Mouse (Mus musculus) CH12.LX (cell line): ENCODE measurements at regions not wholly inside any gene's neighbourhood (a gene's known extent, or its start where the extent isn't known, plus 50 kb on each side); places are given as distances from the start of the nearest gene placed in this dataset.

Experiments
- DNase-seq: peaks from one replicate; pipeline ENCODE4 v3.0.0-alpha.2; 2013; ENCODE audit errors: extremely low read depth
- H3K27ac ChIP-seq: 2 replicates; pipeline ENCODE4 v1.5.1; 2012; ENCODE audit warnings: low read depth, mild to moderate bottlenecking, control low read depth, moderate library complexity; ENCODE audit not compliant: insufficient read depth
- H3K27me3 ChIP-seq: replicated peaks from 2 replicates; pipeline ENCODE3; 2012; ENCODE audit warnings: inconsistent platforms
- H3K36me3 ChIP-seq, 2 experiments: replicated peaks in 1 of 2; 2 replicates each; pipeline versions ENCODE3 to v1.6.1; 2012; ENCODE audit warnings: inconsistent platforms in 1 of 2, low read length in 1 of 2, mild to moderate bottlenecking in 1 of 2, mixed read lengths in 1 of 2, moderate library complexity in 1 of 2; ENCODE audit not compliant: control insufficient read depth in 1 of 2, insufficient read depth in 1 of 2
- H3K4me1 ChIP-seq, 2 experiments: 2 replicates each; pipeline ENCODE4 v1.6.1; 2012; ENCODE audit warnings: inconsistent platforms in 1 of 2, moderate library complexity in 1 of 2; ENCODE audit not compliant: insufficient read depth in 2 of 2, control insufficient read depth in 1 of 2
- H3K4me2 ChIP-seq: 2 replicates; pipeline ENCODE4 v1.6.1; 2012; ENCODE audit warnings: low read depth, mild to moderate bottlenecking, control low read depth; ENCODE audit not compliant: poor library complexity, insufficient read depth, severe bottlenecking
- H3K4me3 ChIP-seq, 3 experiments: fragments of 150-350 bp in 1 of 3; sonication (generic) in 1 of 3; replicated peaks in 1 of 3; 2 replicates each; pipeline versions ENCODE3 to v1.5.1; 2011 to 2012; ENCODE audit warnings: low read depth in 2 of 3, low read length in 2 of 3, mild to moderate bottlenecking in 2 of 3, moderate library complexity in 2 of 3, control low read depth in 1 of 3, improper control_type of control experiment in 1 of 3, inconsistent platforms in 1 of 3, mixed read lengths in 1 of 3; ENCODE audit not compliant: poor library complexity in 1 of 3
- H3K79me2 ChIP-seq: replicated peaks from 2 replicates; pipeline ENCODE4 v1.6.1; 2012; ENCODE audit warnings: mild to moderate bottlenecking, moderate library complexity; ENCODE audit not compliant: control insufficient read depth, poor library complexity, insufficient read depth, severe bottlenecking; ENCODE audit errors: extremely low read depth
- H3K9ac ChIP-seq: 2 replicates; pipeline ENCODE4 v1.6.1; 2012; ENCODE audit warnings: low read depth, mild to moderate bottlenecking, control low read depth, moderate library complexity; ENCODE audit not compliant: insufficient read depth
- H3K9me3 ChIP-seq: replicated peaks from 2 replicates; pipeline ENCODE3; 2012; ENCODE audit warnings: low read length, inconsistent platforms, mixed read lengths
- CHD1 ChIP-seq: IDR thresholded peaks from 2 replicates; pipeline ENCODE4 v1.6.1; 2012; ENCODE audit warnings: low read depth, low read length, improper control_type of control experiment, inconsistent platforms
- CHD2 ChIP-seq: IDR thresholded peaks from 2 replicates; pipeline ENCODE4 v1.6.1; 2011; ENCODE audit warnings: low read length, improper control_type of control experiment
- CTCF ChIP-seq, 2 experiments: IDR thresholded peaks in 1 of 2; conservative IDR thresholded peaks in 1 of 2; 2 replicates each; pipeline ENCODE4 v1.5.1; 2011 to 2012; ENCODE audit warnings: low read depth in 2 of 2, low read length in 2 of 2, improper control_type of control experiment in 1 of 2, inconsistent platforms in 1 of 2, mild to moderate bottlenecking in 1 of 2, moderate library complexity in 1 of 2
- ELF1 ChIP-seq: IDR thresholded peaks from 2 replicates; pipeline ENCODE4 v1.6.1; 2014; ENCODE audit warnings: low read depth, mild to moderate bottlenecking, inconsistent platforms, low read length, improper control_type of control experiment
- EP300 ChIP-seq: IDR thresholded peaks from 2 replicates; pipeline ENCODE4 v1.6.1; 2011; ENCODE audit warnings: low read length, improper control_type of control experiment
- GABPA ChIP-seq: IDR thresholded peaks from 2 replicates; pipeline ENCODE4 v1.6.1; 2012; ENCODE audit warnings: low read depth, low read length, improper control_type of control experiment, inconsistent platforms; ENCODE audit not compliant: insufficient replicate concordance
- IRF4 ChIP-seq: IDR thresholded peaks from 2 replicates; pipeline ENCODE4 v1.6.1; 2014; ENCODE audit warnings: low read depth, mild to moderate bottlenecking, inconsistent platforms, low read length, improper control_type of control experiment
- JUN ChIP-seq: IDR thresholded peaks from 2 replicates; pipeline ENCODE4 v1.6.1; 2011; ENCODE audit warnings: low read depth, mild to moderate bottlenecking, low read length, improper control_type of control experiment, moderate library complexity; ENCODE audit not compliant: insufficient read depth
- MAFK ChIP-seq: IDR thresholded peaks from 2 replicates; pipeline ENCODE4 v1.6.1; 2011; ENCODE audit warnings: low read length, improper control_type of control experiment; ENCODE audit not compliant: insufficient replicate concordance
- MYC ChIP-seq: IDR thresholded peaks from 2 replicates; pipeline ENCODE4 v1.6.1; 2011; ENCODE audit warnings: low read depth, mild to moderate bottlenecking, improper control_type of control experiment, low read length
- NRF1 ChIP-seq: IDR thresholded peaks from 2 replicates; pipeline ENCODE4 v1.6.1; 2014; ENCODE audit warnings: low read depth, mild to moderate bottlenecking, inconsistent platforms, low read length, improper control_type of control experiment, moderate library complexity
- POLR2A ChIP-seq: IDR thresholded peaks from 2 replicates; pipeline ENCODE4 v1.6.1; 2011; ENCODE audit warnings: low read depth, mild to moderate bottlenecking, improper control_type of control experiment, low read length
- POLR2AphosphoS2 ChIP-seq: IDR thresholded peaks from 2 replicates; pipeline ENCODE4 v1.6.1; 2011; ENCODE audit warnings: low read depth, low read length, improper control_type of control experiment
- RAD21 ChIP-seq: IDR thresholded peaks from 2 replicates; pipeline ENCODE4 v1.6.1; 2011; ENCODE audit warnings: low read depth, mild to moderate bottlenecking, low read length, improper control_type of control experiment, moderate library complexity
- SMC3 ChIP-seq: IDR thresholded peaks from 2 replicates; pipeline ENCODE4 v1.6.1; 2011; ENCODE audit warnings: low read depth, low read length, improper control_type of control experiment
- TBP ChIP-seq: conservative IDR thresholded peaks from 2 replicates; pipeline ENCODE4 v1.6.1; 2011; ENCODE audit warnings: low read depth, low read length, improper control_type of control experiment
- USF1 ChIP-seq: IDR thresholded peaks from 2 replicates; pipeline ENCODE4 v1.6.1; 2014; ENCODE audit warnings: low read depth, mild to moderate bottlenecking, inconsistent platforms, low read length, improper control_type of control experiment
- ZC3H11A ChIP-seq: IDR thresholded peaks from 2 replicates; pipeline ENCODE4 v1.6.1; 2012; ENCODE audit warnings: low read depth, mild to moderate bottlenecking, inconsistent platforms, low read length, improper control_type of control experiment
- ZMIZ1 ChIP-seq: IDR thresholded peaks from 2 replicates; pipeline ENCODE4 v1.6.1; 2012; ENCODE audit warnings: low read depth, mild to moderate bottlenecking, inconsistent platforms, low read length, improper control_type of control experiment
- ZNF384 ChIP-seq: IDR thresholded peaks from 2 replicates; pipeline ENCODE4 v1.6.1; 2012; ENCODE audit warnings: low read depth, low read length, improper control_type of control experiment, inconsistent platforms
- dilution Hi-C: fragments of 300-500 bp; cut with MboI; formaldehyde crosslinking; loops from 2 replicates; pipeline ENCODE4 v1.14.3; 2020; ENCODE audit warnings: low sequenced_read_pairs; ENCODE audit not compliant: extremely low pct_unique_long_range_greater_than_20kb, extremely low pct_ligation_motif_present
- in situ Hi-C: fragments of 300-500 bp; cut with MboI; formaldehyde crosslinking; loops from 3 replicates; pipeline ENCODE4 v1.14.3; 2019; ENCODE audit warnings: low sequenced_read_pairs, low pct_ligation_motif_present, low pct_unique_long_range_greater_than_20kb, mixed read lengths

DNA sequence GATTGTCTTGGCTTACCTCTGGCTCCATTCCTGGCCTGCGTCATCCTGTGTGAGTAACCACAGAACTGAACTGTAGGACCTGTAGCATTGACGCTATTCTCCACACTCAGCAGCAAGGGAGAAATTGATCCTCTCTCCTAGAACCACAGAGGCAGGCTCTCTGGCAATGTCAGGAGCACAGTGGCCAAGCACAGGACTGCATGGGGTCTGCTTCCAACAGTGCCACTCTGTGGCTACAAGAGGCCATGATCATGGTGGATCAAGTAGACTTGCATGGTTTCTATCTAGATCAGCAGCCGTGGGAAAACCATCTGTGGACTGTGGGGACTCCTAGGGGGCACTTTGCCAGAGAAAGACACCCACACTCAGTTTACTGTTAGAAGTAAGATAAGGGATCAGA is 213.9 kb downstream of the Adra2a start:
- Histone ChIP-seq H3K79me2 (no peaks in the 10 kb centered on the region), H3K9me3 (no peaks in the 10 kb centered on the region), H3K4me2 (no peak overlapping the region), H3K4me1 (peaks cover 4 to 37% of the 10 kb centered on the region in 2 experiments; a peak in 3 of 4 replicates), H3K36me3 (no peaks in the 10 kb centered on the region), H3K9ac (no peak overlapping the region), H3K4me3 (no peak overlapping the region), H3K27ac (no peak overlapping the region), H3K27me3 (no peaks in the 10 kb centered on the region)
- TF ChIP-seq MYC, result no peak
- peak in 1 of 2 experiments; percentile 51; a peak in 2 of 4 replicates for TF ChIP-seq CTCF (conservative IDR thresholded peaks at IDR 0.05 in 1 of 2, IDR thresholded peaks at IDR 0.05 in 1 of 2; ENCODE audit: low read depth in 2 of 2, low read length in 2 of 2)
- TF ChIP-seq ZMIZ1, result no peak
- TF ChIP-seq SMC3, result peak; percentile 32
- no peak for TF ChIP-seq JUN
- TF ChIP-seq RAD21, result peak; percentile 32
- TF ChIP-seq POLR2AphosphoS2, result no peak
- dilution Hi-C loops (no loop called here), in situ Hi-C loops (no loop called here)
- DNase-seq, result no peak

DNA sequence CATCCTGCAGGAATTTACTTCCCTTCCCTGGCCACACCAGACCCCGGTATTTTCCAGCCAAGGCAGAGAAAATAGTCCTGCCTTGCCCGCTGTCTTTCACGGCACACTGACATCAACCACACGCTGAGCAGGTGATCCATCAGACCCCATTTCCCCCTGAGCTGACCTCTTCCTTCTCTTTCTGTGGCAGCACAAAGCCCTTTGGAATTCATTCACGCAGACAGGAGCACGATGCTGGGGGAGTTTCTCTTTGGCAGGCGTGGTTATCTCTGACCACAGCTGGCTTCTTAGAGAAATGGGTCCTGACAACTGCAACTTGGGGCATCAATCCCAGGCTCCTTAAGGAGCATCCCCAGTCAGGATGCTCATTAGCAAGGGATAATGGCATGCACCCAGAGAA is 215.2 kb downstream of the Adra2a start:
- Histone ChIP-seq H3K4me2 (no peak overlapping the region), H3K36me3 (no peaks in the 10 kb centered on the region), H3K4me1 (peaks cover 4 to 34% of the 10 kb centered on the region in 2 experiments; a peak in 3 of 4 replicates), H3K9me3 (no peaks in the 10 kb centered on the region), H3K79me2 (no peaks in the 10 kb centered on the region), H3K27me3 (no peaks in the 10 kb centered on the region), H3K27ac (no peak overlapping the region), H3K4me3 (no peak overlapping the region), H3K9ac (no peak overlapping the region)
- dilution Hi-C loops, result no loop called here
- no peak for DNase-seq
- in situ Hi-C loops, result no loop called here
- TF ChIP-seq POLR2A, result no peak
- TF ChIP-seq IRF4, result no peak
- no peak for TF ChIP-seq EP300
- no peak for TF ChIP-seq MYC
- no peak for TF ChIP-seq RAD21
- TF ChIP-seq ZNF384, result no peak
- no peak for TF ChIP-seq ZC3H11A
- TF ChIP-seq ELF1, result no peak
- no peak for TF ChIP-seq CHD2
- TF ChIP-seq TBP, result no peak
- TF ChIP-seq GABPA, result no peak
- no peak for TF ChIP-seq NRF1
- no peak for TF ChIP-seq USF1
- no peak for TF ChIP-seq MAFK
- no peak for TF ChIP-seq SMC3
- TF ChIP-seq CHD1, result no peak
